Mouse (Mus musculus): ENCODE results near the gene Rftn2.
"Not testable (repeated sequence)": the region's sequence is repeated elsewhere in the genome, so short reads cannot be mapped to it uniquely, and the experiment has no call there.

Gene Rftn2

GRCm38 (mm10) chr1:55171361-55172325 lies 54.9 kb downstream of the Rftn2 start:
- DNase-seq: no peak

- DNase-seq: no peak
Observed at GRCm38 (mm10) chr1:55168591-55168990, 58.0 kb downstream of the Rftn2 start.

GRCm38 (mm10) chr1:55167560-55167959 lies 59.0 kb downstream of the Rftn2 start:
- no peak for DNase-seq

- DNase-seq: no peak
Observed at GRCm38 (mm10) chr1:55164005-55164404, 62.6 kb downstream of the Rftn2 start.

GRCm38 (mm10) chr1:55162781-55163180 lies 63.8 kb downstream of the Rftn2 start:
- DNase-seq: no peak

- DNase-seq: no peak
Observed at GRCm38 (mm10) chr1:55161895-55162294, 64.7 kb downstream of the Rftn2 start.

GRCm38 (mm10) chr1:55160831-55161638 lies 65.5 kb downstream of the Rftn2 start:
- DNase-seq: no peak

- no peak for DNase-seq
Observed at GRCm38 (mm10) chr1:55160218-55160617, 66.4 kb downstream of the Rftn2 start.

- no peak for DNase-seq
Observed at GRCm38 (mm10) chr1:55158821-55159220, 67.8 kb downstream of the Rftn2 start.

- DNase-seq: no peak
Observed at GRCm38 (mm10) chr1:55158211-55158610, 68.4 kb downstream of the Rftn2 start.

GRCm38 (mm10) chr1:55157329-55157728 lies 69.3 kb downstream of the Rftn2 start:
- no peak for DNase-seq

GRCm38 (mm10) chr1:55145556-55145955 lies 81.0 kb downstream of the Rftn2 start:
- DNase-seq: no peak

GRCm38 (mm10) chr1:55144338-55144737 lies 82.2 kb downstream of the Rftn2 start:
- DNase-seq: no peak

- no peak for DNase-seq
Observed at GRCm38 (mm10) chr1:55135846-55136245, 90.7 kb downstream of the Rftn2 start.

- no peak for DNase-seq
Observed at GRCm38 (mm10) chr1:55134301-55134700, 92.3 kb downstream of the Rftn2 start.

GRCm38 (mm10) chr1:55133173-55133572 lies 93.4 kb downstream of the Rftn2 start:
- no peak for DNase-seq

GRCm38 (mm10) chr1:55132308-55132707 lies 94.3 kb downstream of the Rftn2 start:
- DNase-seq: no peak

GRCm38 (mm10) chr1:55131424-55132014 lies 95.1 kb downstream of the Rftn2 start:
- peak; percentile 34 to 43 for DNase-seq

- peak; percentile 88 to 89 for DNase-seq
Observed at GRCm38 (mm10) chr1:55130943-55131401, 95.6 kb downstream of the Rftn2 start, which contains the start of gene Mob4. TSS of gene Mob4 (plus strand) at chr1:55131231.

GRCm38 (mm10) chr1:55130190-55130916 lies 96.2 kb downstream of the Rftn2 start:
- no peak for DNase-seq

- DNase-seq: no peak
Observed at GRCm38 (mm10) chr1:55129716-55130115, 96.9 kb downstream of the Rftn2 start.

GRCm38 (mm10) chr1:55124136-55124535 lies 102.4 kb downstream of the Rftn2 start:
- not testable (repeated sequence) for DNase-seq
